Mouse (Mus musculus) adrenal gland, postnatal 4 days (tissue): Measurements from ENCODE around the gene Cpxm1. TPM values are rescaled to one million over a fixed set of nuclear protein-coding genes. Genes with fewer than 3 reads are reported as not detected.

Source experiments
- DNase-seq, 2 experiments: peaks; one replicate each; pipeline ENCODE4 v3.0.0; 2021 to 2022; ENCODE audit warnings: low spot score in 2 of 2, mixed read lengths in 2 of 2
- total RNA-seq, 2 experiments: library from RNA; stranded (reverse); gene quantifications; 2 replicates each; pipeline ENCODE4 v1.2.3; 2021

Cpxm1 gene
- total RNA-seq, 2 experiments from 2014 or later, result 18.1 to 22.0 TPM

DNA sequence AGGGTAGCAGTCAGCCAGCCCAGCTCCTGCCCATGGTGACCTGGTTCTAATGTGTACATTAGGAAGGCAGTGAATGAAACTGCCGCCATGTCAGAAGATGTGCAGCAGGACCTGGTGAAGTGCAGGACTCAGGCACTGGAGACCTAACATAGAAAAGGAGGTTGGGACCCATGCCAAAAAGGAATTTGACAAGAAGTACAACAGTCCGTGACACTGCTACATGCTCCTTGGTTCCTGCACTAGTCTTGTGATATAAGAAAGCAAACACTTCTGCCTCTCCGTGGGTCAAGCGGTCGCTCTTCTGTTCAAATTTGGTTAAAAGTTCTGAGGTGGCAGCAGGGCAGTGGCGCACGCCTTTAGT is 56.2 kb downstream of the Cpxm1 start:
- DNase-seq, result no peak

Other genes with a start within 250 kb of the Cpxm1 start
- gene Snrpb, start 218.2 kb downstream of the Cpxm1 start, total RNA-seq, result 100 to 1,000 TPM; 231 to 233 TPM
- not detected for gene Tmc2, start 202.4 kb downstream of the Cpxm1 start, total RNA-seq
- gene Nop56, start 123.1 kb downstream of the Cpxm1 start, total RNA-seq, result 100 to 1,000 TPM; 129 to 137 TPM
- 100 to 1,000 TPM; 287 to 314 TPM for gene Idh3b, start 113.0 kb downstream of the Cpxm1 start, total RNA-seq
- gene Ebf4, start 102.4 kb downstream of the Cpxm1 start, total RNA-seq, result 10 to 100 TPM; 10.7 to 12.8 TPM
- not detected for gene Gm28372, start 7.7 kb upstream of the Cpxm1 start, total RNA-seq
- not detected for gene 1700020A23Rik, start 7.7 kb upstream of the Cpxm1 start, total RNA-seq
- gene Tmem239, start 8.9 kb upstream of the Cpxm1 start, total RNA-seq, result not detected
- gene Vps16, start 26.8 kb upstream of the Cpxm1 start, total RNA-seq, result 10 to 100 TPM; 93.9 to 96.3 TPM
- gene Pced1a, start 27.1 kb upstream of the Cpxm1 start, total RNA-seq, result 10 to 100 TPM; 15.7 to 16.8 TPM
- gene Ptpra, start 52.7 kb upstream of the Cpxm1 start, total RNA-seq, result 100 to 1,000 TPM; 128 to 133 TPM
- gene Mrps26, start 166.2 kb upstream of the Cpxm1 start, total RNA-seq, result 10 to 100 TPM; 72.2 to 73.0 TPM
- not detected for gene Oxt, start 178.6 kb upstream of the Cpxm1 start, total RNA-seq
- not detected for gene Avp, start 185.0 kb upstream of the Cpxm1 start, total RNA-seq
- 10 to 100 TPM in 1 of 2 experiments, 1 to 10 TPM in 1; 9.6 to 10.3 TPM for gene Fastkd5, start 232.5 kb upstream of the Cpxm1 start, total RNA-seq
- gene Ubox5, start 232.5 kb upstream of the Cpxm1 start, total RNA-seq, result 10 to 100 TPM in 1 of 2 experiments, 1 to 10 TPM in 1; 9.1 to 10.3 TPM
- gene Lzts3, start 245.2 kb upstream of the Cpxm1 start, total RNA-seq, result 10 to 100 TPM; 13.5 to 22.5 TPM